Mouse (Mus musculus): ENCODE results near the gene Slc43a2. TPM values are rescaled to one million over a fixed set of nuclear protein-coding genes. Genes with fewer than 3 reads are reported as not detected.
"Not testable (repeated sequence)": the region's sequence is repeated elsewhere in the genome, so short reads cannot be mapped to it uniquely, and the experiment has no call there.

Slc43a2 gene
- total RNA-seq, 2 experiments from 2014 or later: 14.9 to 18.2 TPM

DNA sequence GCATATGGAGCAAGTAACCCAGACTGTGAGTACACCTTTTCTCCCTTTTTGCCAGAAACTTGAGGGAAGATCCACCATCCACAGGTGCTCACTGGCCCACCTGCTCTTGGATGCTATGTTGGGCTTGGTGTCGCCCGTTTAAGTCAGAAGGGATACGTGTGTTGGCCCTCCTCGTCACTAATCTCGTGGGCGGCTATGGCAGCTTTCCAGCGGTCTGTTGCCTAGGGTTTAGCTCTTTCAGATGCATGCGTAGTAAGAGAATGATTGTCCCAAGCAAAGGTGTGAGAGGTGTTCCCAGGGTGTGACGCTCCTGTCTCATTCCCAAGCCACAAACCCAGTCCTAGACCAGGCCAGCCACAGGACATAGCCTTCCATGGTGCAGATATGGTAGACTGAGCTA, 13.2 kb downstream of the Slc43a2 start:
- intact Hi-C loops (cut with DNase I): no loop called here
- DNase-seq (ENCODE audit: low spot score): no peak

DNA sequence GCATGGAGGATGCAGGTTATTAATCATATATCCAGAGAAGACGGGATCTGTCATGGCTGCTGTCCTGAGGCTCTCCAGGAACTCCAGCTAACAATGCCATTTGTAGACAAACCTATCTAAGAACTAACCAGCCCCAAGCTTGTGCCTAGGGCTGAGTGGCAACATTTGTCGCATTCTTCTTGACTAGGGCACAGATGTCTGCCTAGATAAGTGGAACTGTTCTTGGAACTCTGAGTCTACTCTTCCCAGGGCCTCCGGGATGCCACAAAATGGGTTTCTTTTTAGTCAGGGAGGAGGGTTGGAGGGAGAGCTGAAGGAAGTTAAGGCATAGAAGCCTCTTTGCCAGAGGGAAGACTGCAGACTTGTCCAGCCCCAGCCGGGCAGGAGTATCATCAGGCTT, 14.6 kb downstream of the Slc43a2 start:
- intact Hi-C loops (cut with DNase I): no loop called here
- DNase-seq (ENCODE audit: low spot score): no peak

DNA sequence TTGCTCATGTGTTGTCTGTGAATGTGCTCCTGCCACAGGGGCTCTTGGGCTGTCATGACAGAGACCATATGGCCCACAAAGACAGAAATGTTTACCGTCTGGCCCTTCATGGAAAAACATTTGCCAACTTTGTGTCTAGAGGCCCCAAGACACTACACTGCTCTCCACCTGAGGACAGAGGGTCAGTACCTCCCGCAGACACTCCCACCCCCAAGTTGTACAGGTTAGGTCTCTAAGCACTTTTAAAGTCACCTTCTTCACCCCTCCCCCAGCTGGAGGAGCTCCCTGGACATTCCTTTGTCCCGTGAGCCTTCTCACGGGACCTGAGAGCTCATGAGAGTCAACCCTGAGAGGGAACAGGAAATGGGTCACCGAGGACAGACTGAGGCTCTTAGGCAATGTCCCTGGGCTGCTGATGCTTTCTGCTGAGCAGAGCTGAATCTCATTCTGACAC, 18.2 kb downstream of the Slc43a2 start:
- intact Hi-C loops (cut with DNase I): loop anchor here (2.0 kb wide), 1 partner anchor 15 kb away; no protein-coding TSS in a partner anchor
- no peak for DNase-seq (ENCODE audit: low spot score)

DNA sequence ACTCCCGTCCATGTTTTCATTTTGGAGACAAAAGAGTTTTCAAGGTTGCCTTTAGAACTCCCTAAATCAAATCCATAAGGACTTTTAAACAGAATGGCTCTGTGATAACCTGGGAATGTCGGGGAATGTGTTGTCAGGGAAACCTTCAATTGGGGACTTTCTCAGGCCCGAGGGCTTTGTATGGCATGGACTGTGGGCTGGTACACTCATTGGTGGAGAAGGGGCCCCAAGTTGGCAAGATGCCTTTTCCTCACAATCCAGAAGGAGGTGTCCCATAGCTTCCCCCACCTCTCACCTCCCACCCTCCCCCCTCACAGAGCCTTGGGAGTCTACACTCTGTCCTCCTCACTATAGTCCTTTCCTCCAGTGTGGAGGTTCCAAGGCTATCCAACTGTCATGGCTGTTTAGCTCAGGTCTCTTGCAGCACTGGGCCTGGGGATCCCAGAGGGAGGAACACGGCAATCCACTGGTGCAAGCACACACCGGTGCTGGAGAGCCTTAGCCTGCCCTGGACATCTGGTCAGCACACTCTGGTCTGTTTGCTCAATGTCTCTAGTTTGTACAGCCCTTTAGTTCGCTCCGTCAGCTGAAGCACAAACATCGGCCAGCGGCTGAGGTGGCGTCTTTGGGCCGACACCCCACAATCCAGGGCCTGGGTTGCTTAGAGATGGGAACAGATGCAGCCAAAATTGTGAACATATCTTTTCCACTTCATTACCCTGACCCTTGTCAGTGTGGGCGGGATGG, 18.9 kb downstream of the Slc43a2 start:
- intact Hi-C loops (cut with DNase I): no loop called here
- DNase-seq (ENCODE audit: low spot score): peak; percentile 55

DNA sequence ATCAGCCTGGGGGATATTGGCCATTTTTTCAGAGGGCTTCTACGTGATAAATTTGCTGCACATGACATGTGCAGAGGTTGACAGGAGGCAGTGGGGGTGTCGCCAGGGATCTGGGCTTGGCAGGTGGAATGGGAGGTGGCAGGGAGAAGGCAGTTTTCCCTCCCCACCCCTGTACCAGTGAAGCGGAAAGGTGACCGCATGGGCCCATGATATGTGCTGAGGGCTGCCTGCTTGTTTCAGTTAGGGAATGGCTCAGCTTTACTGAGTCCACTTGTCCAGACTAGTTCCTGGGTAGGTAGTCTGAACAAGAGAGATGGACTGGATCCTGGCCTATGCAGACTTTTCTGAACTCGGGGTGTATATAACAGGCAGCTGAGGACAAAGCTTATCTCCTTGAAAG, 19.8 kb downstream of the Slc43a2 start:
- DNase-seq (ENCODE audit: low spot score): no peak
- intact Hi-C loops (cut with DNase I): no loop called here

DNA sequence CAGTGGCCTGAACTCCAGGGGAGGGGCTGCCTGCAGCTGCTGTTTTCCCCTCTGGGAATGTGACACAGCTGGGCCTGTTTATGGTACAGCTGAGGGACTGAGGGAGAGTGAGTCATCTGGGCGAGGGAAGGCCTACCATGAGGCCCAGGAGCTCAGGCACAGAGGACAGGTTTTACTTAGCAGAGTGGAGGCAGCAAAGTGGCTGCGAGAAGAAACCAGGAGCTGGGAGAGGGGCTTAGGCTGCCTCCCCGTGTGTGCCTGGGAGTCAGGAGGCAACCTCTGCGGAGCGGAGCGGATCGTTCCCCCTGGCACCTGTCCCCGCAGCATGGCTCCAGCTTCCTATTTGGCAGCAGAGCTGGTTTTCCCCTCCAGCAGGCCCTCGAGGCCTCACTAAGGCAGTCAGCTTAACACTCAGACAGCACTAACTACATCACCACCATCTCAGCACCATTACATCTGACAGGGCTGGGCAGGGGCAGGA, 20.5 kb downstream of the Slc43a2 start:
- intact Hi-C loops (cut with DNase I): no loop called here
- DNase-seq (ENCODE audit: low spot score): peak; percentile 67

DNA sequence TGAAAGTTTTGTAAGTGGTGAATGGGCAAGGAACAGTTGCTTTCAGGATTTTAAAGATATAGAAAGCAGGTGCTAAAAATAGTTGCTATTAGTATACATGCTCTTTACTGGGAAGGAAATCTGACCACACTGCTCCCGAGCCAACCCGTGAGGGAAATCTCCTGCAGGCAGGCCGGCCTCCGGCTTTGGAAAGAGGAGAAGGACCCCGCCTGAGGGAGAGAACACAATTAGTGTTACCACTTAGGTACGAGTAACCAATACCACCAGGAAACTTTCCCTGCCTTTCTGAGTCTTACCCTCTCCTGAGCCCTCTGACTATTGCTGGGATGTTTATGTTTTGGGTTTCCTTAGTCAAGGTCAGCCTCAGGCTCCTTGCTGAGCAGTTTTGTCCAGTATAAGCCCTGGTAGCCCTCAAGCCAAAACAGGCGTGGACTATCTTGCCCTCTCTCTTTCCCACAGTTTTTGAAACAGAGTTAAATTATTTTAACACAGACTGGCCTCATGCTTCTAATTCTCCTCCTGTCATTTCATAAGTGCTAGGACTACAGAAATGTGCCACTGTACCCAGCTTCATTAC, 21.5 kb downstream of the Slc43a2 start:
- intact Hi-C loops (cut with DNase I): no loop called here
- DNase-seq (ENCODE audit: low spot score): no peak

DNA sequence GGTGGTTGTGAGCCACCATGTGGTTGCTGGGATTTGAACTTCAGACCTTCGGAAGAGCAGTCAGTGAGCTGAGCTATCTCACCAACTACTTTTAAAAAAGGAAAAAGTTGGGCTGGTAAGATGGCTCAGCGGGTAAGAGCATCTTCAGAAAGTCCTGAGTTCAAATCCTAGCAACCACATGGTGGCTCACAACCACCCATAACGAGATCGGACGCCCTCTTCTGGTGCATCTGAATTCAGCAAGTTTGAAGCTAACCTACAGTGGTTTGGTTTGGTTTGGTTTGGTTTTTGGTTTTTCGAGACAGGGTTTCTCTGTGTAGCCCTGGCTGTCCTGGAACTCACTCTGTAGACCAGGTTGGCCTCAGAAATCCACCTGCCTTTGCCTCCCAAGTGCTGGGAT, 24.5 kb downstream of the Slc43a2 start:
- DNase-seq (ENCODE audit: low spot score); intact Hi-C loops (cut with DNase I): not testable (repeated sequence)

DNA sequence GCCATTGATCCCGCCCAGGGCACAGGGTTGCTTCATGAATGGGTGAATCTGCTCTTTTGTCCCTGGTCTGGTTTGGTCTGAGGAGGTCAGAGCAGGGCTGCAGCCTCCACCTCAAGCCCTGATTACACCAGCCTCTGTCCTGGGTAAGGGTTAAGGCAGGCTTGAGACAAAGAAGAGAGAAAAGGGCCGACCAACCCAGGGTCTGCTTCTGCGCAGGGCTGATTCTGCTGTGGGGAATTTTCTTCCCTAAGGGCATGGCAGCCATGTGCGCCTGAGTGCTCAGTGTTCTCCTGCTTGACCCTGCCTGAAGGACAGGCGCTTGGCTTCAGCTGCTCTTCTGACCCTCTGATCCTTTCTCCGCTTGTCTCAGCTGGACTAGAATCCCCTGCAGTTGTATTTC, 25.6 kb downstream of the Slc43a2 start:
- intact Hi-C loops (cut with DNase I): no loop called here
- no peak for DNase-seq (ENCODE audit: low spot score)

DNA sequence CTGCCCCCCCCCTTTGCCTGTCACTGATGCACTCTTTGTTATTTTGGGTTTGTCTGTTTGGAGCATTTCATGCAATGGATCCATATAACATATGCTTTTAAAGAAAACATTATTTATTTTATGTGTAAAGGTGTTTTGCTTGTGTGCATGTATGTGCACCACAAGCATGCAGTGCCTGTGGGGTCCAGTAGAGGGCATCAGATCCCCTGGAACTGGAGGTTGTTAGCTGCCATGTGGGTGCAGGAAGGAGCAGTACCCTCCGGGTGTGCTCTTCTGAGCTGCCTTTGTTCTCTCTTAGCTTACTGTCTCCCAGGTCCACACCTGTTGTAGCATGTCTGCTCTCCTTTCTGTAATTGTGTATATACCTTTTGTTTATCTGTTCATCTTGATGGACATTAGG, 26.6 kb downstream of the Slc43a2 start:
- intact Hi-C loops (cut with DNase I): no loop called here
- no peak for DNase-seq (ENCODE audit: low spot score)

DNA sequence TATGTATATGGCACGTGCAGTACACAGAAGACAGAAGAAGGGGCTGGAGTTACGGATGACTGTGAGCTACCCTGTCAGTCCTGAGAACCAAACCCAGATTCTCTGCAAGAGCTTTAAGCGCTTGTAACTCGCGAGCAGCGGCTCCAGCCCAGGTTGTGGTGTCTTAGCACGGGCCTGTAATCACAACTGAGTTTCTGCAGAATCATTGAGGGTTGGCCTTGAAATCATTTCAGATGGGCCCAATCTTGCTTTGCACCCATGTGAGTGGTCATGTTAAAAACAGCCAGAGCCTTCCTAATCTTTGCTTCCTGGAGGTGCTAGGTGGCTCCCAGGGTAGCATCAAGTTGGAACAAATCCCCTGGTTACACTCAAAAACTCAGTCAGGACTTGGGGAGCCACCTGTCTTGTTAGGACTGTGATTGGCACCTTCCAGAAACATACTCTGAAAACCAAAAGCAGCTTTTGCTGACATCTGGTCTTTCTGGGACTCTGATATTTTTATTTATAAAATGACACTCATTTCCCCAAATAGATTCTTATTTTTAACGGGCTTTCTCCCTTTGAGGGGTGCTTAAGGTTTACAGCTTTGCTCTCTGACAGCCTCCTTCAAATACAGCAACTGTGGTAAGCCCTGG, 28.5 kb downstream of the Slc43a2 start:
- intact Hi-C loops (cut with DNase I): no loop called here
- DNase-seq (ENCODE audit: low spot score): no peak

DNA sequence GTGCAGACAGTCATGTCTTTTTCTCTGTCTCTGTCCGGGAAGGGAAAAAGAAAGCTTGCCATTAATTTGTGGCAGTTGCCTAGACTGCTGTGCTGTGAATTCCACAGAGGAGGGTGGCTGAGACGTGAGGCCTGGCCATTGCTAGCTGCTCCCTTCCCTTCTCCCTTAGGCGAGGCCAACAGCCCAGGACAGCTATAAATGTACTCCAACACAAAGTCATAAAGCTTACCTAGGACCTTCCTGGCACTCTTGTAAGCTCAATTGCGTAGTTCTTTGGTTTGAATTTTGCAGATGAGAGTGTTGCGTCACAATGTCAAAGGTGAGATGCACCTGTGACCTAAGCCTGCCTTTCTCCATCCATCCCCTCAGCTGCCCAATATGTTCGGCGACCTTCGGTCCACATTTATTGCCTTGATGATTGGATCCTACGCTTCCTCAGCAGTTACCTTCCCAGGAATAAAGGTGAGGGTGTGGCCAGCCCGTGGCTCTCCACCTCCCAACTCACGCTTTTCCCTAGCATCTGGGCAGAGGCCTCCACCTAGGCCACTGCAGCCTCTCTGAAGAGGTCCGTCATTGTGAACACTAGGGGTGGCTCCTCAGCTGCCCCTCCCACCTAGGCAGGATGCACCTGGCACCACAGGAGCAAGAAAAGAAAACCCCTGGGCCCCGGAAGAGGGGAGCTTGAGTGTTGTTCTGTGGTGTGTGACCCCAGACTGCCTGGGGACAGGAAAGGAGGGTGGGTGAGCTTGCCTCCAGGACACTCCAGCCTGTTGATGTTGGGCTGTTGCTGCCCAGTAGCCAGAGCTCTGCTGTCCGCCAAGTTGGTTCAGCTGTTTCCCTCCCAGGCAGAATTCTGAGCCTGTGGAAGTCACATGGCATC, 29.3 kb downstream of the Slc43a2 start:
- intact Hi-C loops (cut with DNase I): no loop called here
- no peak for DNase-seq (ENCODE audit: low spot score)

DNA sequence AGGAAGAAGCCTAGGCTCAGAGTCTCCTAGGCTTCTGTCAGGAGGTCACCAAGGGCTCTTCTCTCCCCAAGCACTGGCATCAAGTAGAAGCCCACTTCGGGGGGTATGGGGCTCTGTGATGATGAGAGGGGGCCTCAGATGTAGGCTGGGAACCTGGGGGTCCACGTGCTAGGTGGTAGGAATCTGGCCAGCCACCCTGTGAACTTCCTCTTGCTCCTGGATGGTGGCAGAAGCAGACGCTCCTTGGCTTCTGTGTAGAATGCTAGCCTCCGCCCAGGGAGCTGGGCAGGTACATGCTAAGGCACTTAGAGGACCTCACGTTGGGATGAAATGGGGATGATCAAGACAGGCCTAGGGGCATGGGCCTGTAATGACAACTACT, 29.9 kb downstream of the Slc43a2 start:
- DNase-seq (ENCODE audit: low spot score): no peak
- intact Hi-C loops (cut with DNase I): no loop called here

DNA sequence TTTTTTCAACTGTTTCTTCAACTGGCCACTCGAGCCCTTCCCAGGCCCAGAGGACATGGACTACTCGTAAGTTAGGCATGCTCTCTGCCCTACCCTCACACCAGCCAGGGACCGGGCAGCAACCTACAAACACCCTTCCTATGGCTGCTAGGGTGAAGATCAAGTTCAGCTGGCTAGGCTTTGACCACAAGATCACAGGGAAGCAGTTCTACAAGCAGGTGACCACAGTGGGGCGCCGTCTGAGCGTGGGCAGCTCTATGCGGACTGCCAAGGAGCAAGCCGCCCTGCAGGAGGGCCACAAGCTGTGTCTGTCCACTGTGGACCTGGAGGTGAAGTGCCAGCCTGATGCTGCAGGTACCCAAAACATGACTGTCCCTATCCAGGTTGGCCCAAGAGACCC, 31.3 kb downstream of the Slc43a2 start:
- no peak for DNase-seq (ENCODE audit: low spot score)
- intact Hi-C loops (cut with DNase I): no loop called here

DNA sequence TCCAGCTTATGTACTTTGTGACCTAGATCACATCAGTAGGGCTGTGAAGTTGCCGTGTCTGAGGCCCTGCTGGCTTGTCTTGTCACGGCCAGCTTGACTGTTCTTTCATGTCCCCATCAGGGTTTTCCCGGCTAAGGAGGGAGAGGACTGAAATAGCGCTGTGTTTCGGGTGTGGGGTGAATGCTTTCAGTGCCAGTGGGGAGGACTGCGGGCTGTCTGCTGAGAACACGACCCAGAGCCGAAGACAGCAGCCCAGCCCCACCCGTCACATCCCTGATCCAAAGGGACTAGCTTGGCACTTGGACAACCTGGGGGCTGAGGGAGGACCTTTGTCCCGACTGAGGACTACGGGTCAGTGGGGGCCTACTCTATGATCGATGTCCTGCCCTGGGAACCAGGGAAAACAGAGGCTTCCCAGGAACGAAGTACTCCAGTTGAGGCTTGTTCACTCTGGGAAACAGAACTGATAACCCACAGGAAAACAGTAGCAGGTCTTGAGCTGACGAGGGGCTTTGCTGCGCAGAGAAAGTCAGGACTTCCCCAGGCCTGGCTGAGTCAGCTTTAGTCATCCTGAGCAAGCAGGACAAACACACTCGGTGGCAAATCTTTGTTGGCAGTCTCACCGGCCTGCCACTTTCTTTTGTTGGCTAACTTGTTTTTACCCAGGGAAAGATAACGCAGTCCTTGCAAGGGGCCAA, 32.5 kb downstream of the Slc43a2 start:
- peak; percentile 32 for DNase-seq (ENCODE audit: low spot score)
- intact Hi-C loops (cut with DNase I): no loop called here

DNA sequence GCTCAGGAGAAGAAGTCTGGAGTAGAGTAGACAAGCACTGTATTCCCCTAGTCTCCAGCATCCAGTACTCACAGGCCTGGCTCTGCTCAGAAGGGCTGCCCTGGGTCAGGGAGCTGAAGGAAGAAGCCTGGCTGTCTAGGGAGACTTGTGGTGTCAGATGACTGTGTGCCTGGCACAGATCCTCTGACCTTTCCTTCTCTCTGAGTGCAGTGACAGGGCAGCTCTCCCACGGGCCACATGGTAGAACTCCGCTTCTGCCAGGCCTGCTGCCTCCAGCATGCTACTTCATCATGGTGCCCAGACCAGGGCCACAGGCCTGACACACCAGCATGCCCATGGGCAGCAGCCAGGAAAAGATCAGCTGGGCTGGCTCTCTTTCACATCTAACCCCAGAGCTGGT, 34.4 kb downstream of the Slc43a2 start:
- intact Hi-C loops (cut with DNase I): no loop called here
- DNase-seq (ENCODE audit: low spot score): peak; percentile 62

DNA sequence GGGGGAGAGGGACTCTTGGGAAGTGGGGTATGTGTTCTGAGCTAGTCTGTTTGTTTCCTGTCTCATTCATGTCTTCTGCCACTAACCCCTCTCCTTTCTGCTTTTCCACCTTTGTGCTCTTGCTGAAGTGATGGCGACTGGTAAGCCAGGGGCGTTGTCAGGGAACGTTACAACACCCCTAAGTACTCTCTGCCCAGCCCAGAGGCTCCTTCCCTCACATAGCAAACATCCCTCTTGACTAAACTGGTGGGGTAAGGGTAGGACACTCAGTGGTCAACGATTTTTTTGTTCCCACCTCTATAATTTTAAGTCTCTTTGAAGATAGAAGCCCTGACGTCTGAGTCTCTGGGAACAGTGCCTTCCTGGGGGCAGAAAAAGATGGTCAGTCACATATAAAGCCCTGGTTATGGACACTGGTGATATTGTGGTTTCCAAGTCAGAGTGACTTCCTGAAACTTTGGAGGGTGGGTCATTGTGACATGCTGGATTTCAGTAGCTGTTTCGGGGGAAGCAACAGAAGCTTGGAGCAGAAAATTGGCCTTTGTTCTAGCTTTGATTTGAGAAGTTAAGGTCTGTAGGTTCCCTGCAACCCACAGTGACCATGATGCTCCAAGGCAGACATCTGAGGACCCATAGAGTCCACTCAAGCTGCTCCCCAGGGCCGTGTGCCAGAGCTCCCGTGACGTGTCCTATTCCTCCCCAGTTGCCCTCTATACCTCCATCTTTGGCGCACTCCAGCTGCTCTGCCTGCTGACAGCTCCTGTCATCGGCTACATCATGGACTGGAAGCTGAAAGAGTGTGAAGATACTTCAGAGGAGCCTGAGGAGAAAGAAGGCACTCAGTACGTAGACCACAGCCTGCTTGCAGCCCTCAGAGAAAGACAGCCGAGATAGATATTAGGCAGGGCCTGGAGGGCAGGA, 35.0 kb downstream of the Slc43a2 start:
- no peak for DNase-seq (ENCODE audit: low spot score)

DNA sequence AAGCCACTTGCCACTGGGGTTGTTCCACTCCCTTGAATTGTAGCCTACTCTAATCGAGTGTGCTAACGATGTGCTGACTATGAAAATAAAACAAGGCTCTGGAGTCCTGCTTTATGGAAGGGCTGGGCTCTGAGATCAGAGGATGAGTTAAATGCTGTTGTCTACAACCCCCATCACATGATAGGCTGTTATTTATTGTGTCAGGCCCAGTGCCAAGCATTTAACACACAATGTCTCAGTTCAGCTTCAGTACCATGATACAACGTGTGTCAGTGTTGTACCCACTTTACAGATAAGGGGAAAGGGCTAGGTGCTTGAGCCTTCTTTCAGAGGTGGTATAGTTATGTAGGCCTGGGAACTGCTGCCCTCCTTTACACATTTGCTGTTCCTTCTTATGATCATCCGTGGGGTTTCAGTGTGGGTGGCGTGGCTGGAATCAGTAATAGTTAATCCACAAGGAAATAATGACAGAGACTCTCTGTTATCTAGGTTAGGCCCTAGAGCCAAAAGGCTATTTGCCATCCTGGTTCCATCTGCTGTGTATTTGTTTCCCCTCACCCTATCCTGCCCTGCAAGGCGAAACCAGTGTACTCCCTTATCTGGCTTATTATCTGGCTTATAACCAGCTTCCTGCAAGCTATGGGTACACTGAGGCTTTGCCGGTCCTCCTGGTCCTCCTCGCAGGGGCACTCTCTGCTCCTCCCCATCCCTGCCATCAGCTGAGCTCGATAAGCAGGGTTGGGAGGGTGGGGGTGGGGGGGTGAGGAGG, 36.0 kb downstream of the Slc43a2 start:
- intact Hi-C loops (cut with DNase I): no loop called here
- DNase-seq (ENCODE audit: low spot score): no peak

More for the DNA sequence above, 35.0 kb downstream of the Slc43a2 start:
- intact Hi-C loops (cut with DNase I): no loop called here

Data from heart, postnatal 25 days (tissue).